Mouse (Mus musculus) lung, embryonic 15.5 days (tissue): ENCODE measurements around the gene Ddah1. TPM values are rescaled to one million over a fixed set of nuclear protein-coding genes. Genes with fewer than 3 reads are reported as not detected.
A peak's percentile ranks its signal among the peaks of the same experiment; 100 is the strongest.

Source experiments
- ATAC-seq: fragments of 200-750 bp; cut with Nextera tagmentation; 2 replicates; pipeline ENCODE4 v1.8.0; 2017; ENCODE audit warnings: moderate number of reproducible peaks, borderline replicate concordance; ENCODE audit not compliant: low FRiP score, low TSS enrichment; ENCODE audit errors: extremely low read depth
- H3K27ac ChIP-seq: fragments of 300-500 bp; sonication (generic); 2 replicates; pipeline ENCODE4 v1.5.1; 2015; ENCODE audit warnings: moderate library complexity, mild to moderate bottlenecking, inconsistent platforms
- H3K27me3 ChIP-seq: fragments of 300-500 bp; sonication (generic); 2 replicates; pipeline ENCODE4 v1.6.1; 2015; ENCODE audit warnings: inconsistent platforms
- H3K36me3 ChIP-seq: fragments of 300-500 bp; sonication (generic); 2 replicates; pipeline ENCODE4 v1.6.1; 2015; ENCODE audit warnings: inconsistent platforms
- H3K4me1 ChIP-seq: fragments of 300-500 bp; sonication (generic); 2 replicates; pipeline ENCODE4 v1.6.1; 2015; ENCODE audit warnings: inconsistent platforms
- H3K4me2 ChIP-seq: fragments of 300-500 bp; sonication (generic); 2 replicates; pipeline ENCODE4 v1.6.1; 2015; ENCODE audit warnings: inconsistent platforms, mild to moderate bottlenecking, moderate library complexity
- H3K4me3 ChIP-seq: fragments of 300-500 bp; sonication (generic); 2 replicates; pipeline ENCODE4 v1.5.1; 2015; ENCODE audit warnings: mild to moderate bottlenecking, inconsistent platforms
- H3K9ac ChIP-seq: fragments of 300-500 bp; sonication (generic); 2 replicates; pipeline ENCODE4 v1.6.1; 2015; ENCODE audit warnings: inconsistent platforms
- H3K9me3 ChIP-seq: fragments of 300-500 bp; sonication (generic); 2 replicates; pipeline ENCODE4 v1.6.1; 2016; ENCODE audit warnings: inconsistent platforms
- WGBS: fragments of 180-500 bp; shearing (Covaris S2); methylation state at CpG from one replicate; pipeline ENCODE4 v1.1.7; 2015; 5-methylcytosine and 5-hydroxymethylcytosine counted together
- polyA plus RNA-seq: library from polyadenylated mRNA; unstranded; fragments of >200 nt; fragmentation: Nextera tagmentation; extraction: Ambion mirVana; gene quantifications from 2 replicates; pipeline ENCODE4 v1.2.1, GENCODE M21; 2015

Gene Ddah1
- polyA plus RNA-seq, 1 experiment from 2014 or later, result 27.7 TPM

DNA sequence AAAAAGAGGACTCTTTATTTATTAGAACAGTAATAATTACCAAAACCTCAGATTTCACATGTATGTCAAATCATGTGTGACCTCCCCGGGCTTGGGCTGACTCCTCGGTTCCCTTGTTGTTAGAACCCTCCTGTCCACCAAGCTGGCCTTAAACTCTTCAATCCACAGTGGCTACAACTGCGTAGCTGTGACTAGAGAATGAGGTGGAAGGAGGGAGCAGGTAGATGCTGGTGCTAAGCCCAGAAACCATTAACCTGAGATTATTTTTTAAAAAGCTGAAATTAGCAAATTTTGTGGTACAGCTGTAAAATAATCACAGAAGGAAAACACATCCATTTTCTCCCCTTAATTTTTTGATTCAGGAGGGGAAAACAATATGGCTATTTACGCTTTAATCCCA lies 10.0 kb downstream of the Ddah1 start:
- Histone ChIP-seq H3K4me3 (no peak overlapping the region), H3K4me1 (no peaks in the 10 kb centered on the region), H3K9ac (no peak overlapping the region), H3K4me2 (no peak overlapping the region), H3K27ac (no peak overlapping the region), H3K36me3 (no peaks in the 10 kb centered on the region), H3K27me3 (no peaks in the 10 kb centered on the region), H3K9me3 (no peaks in the 10 kb centered on the region)
- 89% methylated on average over 4 of the region's 4 CpGs for WGBS
- ATAC-seq, result no peak

DNA sequence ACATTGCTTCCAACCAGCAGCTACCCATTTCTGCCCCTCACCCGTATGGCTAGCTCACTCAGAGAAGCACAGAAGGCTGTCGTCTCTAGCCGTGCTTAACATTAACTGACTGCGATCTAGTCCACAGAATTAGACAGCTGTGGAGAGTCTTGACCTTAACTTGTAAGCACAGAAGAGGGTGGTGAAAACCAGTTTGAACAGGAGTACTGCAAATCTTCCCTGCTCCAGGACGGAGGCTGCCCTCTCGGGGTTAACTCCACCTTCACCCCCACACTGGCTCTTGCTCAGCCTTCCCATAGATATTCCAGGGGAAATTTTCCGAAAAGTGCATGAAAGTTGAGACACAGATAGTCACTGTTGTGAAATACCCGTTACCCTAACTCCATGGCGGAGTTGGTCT lies 14.9 kb downstream of the Ddah1 start:
- Histone ChIP-seq H3K27ac (no peak overlapping the region), H3K4me3 (no peak overlapping the region), H3K9ac (no peak overlapping the region), H3K4me2 (no peak overlapping the region), H3K4me1 (0 out of 2 replicates have a peak, but pooled peaks cover 4% of the 10 kb centered on the region), H3K27me3 (no peaks in the 10 kb centered on the region), H3K9me3 (no peaks in the 10 kb centered on the region), H3K36me3 (no peaks in the 10 kb centered on the region)
- no peak for ATAC-seq
- 71% methylated on average over 9 of the region's 9 CpGs for WGBS

DNA sequence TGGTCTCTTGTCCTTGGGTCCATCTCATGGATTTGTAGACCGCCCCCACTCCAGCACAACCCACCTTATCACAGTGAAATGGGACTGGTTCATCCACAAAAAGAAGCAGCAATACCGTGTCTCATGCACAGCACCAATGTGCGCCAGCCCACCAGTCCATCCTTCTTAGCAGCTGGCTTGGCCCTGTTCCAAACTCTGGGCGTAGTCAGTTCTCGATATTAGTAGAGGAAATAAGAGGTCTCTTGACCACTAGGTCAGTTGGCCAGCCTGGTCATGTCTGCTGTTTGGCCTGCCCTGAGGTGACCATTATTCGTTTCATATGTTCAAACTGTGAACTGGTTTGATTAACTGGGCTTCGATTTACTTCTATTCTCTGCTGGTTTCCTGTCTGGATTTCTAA lies 15.9 kb downstream of the Ddah1 start:
- Histone ChIP-seq H3K27me3 (no peaks in the 10 kb centered on the region), H3K9me3 (no peaks in the 10 kb centered on the region), H3K9ac (no peak overlapping the region), H3K4me2 (no peak overlapping the region), H3K36me3 (no peaks in the 10 kb centered on the region), H3K27ac (no peak overlapping the region), H3K4me3 (no peak overlapping the region), H3K4me1 (0 out of 2 replicates have a peak, but pooled peaks cover 6% of the 10 kb centered on the region)
- 72% methylated on average over 7 of the region's 7 CpGs for WGBS
- ATAC-seq, result 0 out of 2 replicates have a peak, but pooled peaks have one; percentile 37

DNA sequence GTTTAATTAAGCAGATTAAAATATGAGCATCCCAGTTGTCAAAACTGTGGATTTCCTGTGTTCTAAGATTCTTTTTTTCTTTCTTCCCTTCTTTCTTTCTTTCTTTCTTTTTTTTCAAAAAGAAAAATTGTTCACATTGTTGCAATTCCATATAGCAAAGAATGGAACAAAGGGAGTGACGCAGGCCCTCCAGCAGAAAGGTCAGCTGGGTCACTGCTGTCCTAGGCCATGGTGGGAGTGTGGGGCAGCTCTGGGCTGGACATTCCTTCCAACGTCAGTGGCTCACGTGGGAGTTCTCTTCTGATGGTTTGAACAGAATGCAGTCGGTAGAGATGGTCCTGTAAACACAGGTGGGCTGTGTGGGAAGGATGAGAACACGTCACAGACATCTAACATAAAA lies 16.8 kb downstream of the Ddah1 start:
- Histone ChIP-seq H3K36me3 (no peaks in the 10 kb centered on the region), H3K4me2 (no peak overlapping the region), H3K27me3 (no peaks in the 10 kb centered on the region), H3K9ac (no peak overlapping the region), H3K9me3 (no peaks in the 10 kb centered on the region), H3K27ac (no peak overlapping the region), H3K4me1 (0 out of 2 replicates have a peak, but pooled peaks cover 8% of the 10 kb centered on the region), H3K4me3 (no peak overlapping the region)
- 53% methylated on average over 5 of the region's 5 CpGs for WGBS
- ATAC-seq, result no peak

DNA sequence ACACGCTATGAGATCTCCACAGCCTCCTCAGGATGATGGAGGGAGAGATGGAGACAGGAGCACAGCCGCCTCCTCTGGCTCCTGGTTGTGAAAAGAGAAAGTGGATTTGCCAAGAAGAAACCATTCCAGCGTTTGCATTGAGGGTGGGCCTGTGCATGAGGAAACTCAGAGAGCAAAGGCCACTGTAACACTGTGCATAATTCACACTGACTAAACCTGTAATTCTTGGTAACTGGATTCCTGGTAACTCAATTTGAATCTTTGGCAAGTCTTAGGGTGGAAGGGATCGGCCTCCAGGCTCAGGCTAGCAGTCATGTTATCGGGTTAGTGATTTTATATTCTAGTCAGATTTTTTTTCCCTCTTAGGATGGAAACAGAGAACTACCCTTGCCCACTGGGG lies 17.4 kb downstream of the Ddah1 start:
- H3K4me3 ChIP-seq, result no peak overlapping the region
- H3K27me3 ChIP-seq, result no peaks in the 10 kb centered on the region
- 0 out of 2 replicates have a peak, but pooled peaks cover 8% of the 10 kb centered on the region for H3K4me1 ChIP-seq
- 75% methylated on average over 5 of the region's 5 CpGs for WGBS
- H3K4me2 ChIP-seq, result no peak overlapping the region
- H3K9ac ChIP-seq, result no peak overlapping the region
- no peak for ATAC-seq
- H3K9me3 ChIP-seq, result no peaks in the 10 kb centered on the region
- H3K27ac ChIP-seq, result no peak overlapping the region
- H3K36me3 ChIP-seq, result no peaks in the 10 kb centered on the region

DNA sequence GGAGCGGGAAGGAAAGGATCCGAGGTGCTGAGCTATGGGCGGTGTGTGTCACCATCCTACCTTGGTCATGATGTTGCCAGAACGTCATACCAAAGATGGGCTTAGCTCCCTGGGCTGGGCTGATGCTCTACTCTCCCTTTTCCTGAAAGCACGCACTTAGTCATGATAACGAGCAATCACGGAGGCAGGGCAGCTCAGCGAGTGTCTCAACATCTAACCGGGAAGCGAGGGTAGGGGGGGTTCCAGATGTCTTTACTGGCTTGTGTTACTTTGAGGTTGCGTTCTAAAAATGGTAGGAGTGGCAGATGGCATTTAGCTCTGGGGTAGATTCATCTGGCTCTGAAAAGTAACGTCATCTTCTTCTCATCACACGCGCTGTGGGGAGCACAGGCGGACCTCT lies 18.5 kb downstream of the Ddah1 start:
- 0 out of 2 replicates have a peak, but pooled peaks cover 8% of the 10 kb centered on the region for H3K4me1 ChIP-seq
- 92% methylated on average over 15 of the region's 15 CpGs for WGBS

DNA sequence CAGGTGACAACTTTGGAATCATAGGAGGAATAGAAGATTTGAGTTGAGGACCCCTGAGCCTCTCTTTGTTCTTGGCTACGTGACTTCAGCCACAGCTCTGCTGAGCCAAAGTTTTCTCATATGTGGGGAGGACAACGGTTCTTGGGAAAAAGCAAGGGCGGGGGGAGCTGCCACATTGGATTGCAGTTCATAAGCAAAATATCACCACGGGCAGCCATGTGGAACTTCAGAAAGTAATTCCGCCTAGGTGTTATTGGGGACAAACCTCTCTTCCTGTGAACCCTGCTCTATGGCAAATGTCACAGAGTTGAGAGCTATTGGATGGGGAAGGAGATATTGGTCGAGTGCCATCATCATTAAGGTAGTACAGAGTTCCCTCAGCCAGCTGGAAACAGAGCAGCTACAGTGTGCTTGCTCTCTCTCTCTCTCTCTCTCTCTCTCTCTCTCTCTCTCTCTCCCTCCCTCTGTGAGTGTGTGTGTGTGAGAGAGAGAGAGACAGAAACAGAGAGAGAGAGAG lies 20.0 kb downstream of the Ddah1 start:
- Histone ChIP-seq H3K27ac (no peak overlapping the region), H3K4me3 (no peak overlapping the region)

More for the DNA sequence above, 18.5 kb downstream of the Ddah1 start:
- H3K27me3 ChIP-seq, result no peaks in the 10 kb centered on the region
- no peak overlapping the region for H3K27ac ChIP-seq
- ATAC-seq, result no peak
- H3K4me3 ChIP-seq, result no peak overlapping the region
- H3K36me3 ChIP-seq, result no peaks in the 10 kb centered on the region
- no peak overlapping the region for H3K4me2 ChIP-seq
- H3K9ac ChIP-seq, result no peak overlapping the region
- H3K9me3 ChIP-seq, result no peaks in the 10 kb centered on the region

DNA sequence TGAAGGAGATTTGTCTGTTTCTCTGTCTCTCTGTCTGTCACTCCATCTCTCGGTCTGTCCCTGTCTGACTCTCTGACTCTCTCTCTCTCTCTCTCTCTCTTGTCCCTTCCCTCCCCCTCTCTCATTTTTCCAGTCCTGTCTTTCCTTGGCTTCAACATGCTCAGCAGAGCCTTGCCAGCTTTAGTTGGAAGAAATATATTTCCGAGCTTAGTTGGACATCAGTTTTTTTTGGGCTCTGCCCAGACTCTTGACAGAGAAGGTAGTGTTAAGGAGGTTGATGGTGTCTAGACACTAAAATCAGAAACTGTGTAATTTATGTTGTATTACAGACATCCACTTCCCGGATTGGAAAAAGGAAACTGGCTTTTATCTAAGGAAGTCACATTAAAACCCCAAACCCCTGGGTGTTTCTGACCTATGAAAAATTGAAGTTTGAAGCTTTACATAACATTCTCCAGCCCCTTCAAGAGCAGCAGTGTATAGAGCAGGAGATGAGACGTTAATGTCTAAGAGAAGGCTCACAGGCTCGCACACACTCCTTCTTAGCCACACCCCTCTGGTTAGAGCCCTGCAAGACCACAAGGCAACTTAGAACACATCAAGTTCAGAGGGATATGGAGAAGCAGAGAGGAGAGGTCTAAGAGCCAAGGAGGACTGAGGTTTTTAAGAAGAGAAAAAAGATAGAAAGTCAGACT lies 21.0 kb downstream of the Ddah1 start:
- no peak overlapping the region for H3K9ac ChIP-seq
- no peaks in the 10 kb centered on the region for H3K27me3 ChIP-seq
- no peak overlapping the region for H3K4me3 ChIP-seq
- no peak overlapping the region for H3K27ac ChIP-seq
- no peak overlapping the region for H3K4me2 ChIP-seq
- H3K4me1 ChIP-seq, result 0 out of 2 replicates have a peak, but pooled peaks cover 8% of the 10 kb centered on the region
- ATAC-seq, result no peak
- no peaks in the 10 kb centered on the region for H3K9me3 ChIP-seq
- WGBS, result 24% methylated on average over 5 of the region's 5 CpGs
- no peaks in the 10 kb centered on the region for H3K36me3 ChIP-seq

More for the DNA sequence above, 20.0 kb downstream of the Ddah1 start:
- Histone ChIP-seq H3K36me3 (no peaks in the 10 kb centered on the region), H3K4me2 (no peak overlapping the region), H3K27me3 (no peaks in the 10 kb centered on the region), H3K4me1 (0 out of 2 replicates have a peak, but pooled peaks cover 8% of the 10 kb centered on the region), H3K9me3 (no peaks in the 10 kb centered on the region), H3K9ac (no peak overlapping the region)
- ATAC-seq, result no peak
- 73% methylated on average over 6 of the region's 6 CpGs for WGBS

DNA sequence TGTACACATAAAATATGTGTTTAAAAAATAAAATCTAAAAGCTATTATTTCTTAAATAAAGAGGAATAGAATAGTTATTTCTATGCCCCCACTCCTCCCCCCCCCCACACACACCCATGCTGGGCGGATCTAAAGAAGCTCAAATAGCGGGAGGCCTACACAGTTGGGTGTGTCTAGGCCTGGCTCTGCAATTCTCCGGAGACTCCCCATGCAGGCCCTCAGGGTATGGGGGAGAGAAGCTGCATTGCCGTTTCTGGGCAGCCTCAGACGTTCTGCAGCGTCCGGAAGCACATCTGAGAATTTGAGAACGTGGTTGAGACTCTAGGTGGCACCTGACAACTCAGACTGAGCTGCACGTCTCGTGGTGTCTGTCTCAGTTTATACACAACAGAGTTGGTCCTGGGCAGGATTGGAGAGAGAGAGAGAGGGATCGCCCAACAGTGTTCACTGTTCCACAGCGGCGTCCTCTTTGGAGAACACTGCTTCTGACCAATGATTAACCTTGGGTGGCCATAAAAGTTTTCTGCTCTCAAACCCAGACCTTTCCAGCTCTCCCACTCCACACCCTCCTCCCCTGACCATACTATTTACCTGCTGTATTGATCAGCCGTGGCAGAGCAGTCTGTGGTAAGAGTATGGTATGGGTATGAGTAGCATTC lies 22.4 kb downstream of the Ddah1 start:
- Histone ChIP-seq H3K9ac (no peak overlapping the region), H3K4me2 (no peak overlapping the region), H3K27me3 (no peaks in the 10 kb centered on the region), H3K4me1 (0 out of 2 replicates have a peak, but pooled peaks cover 8% of the 10 kb centered on the region), H3K4me3 (no peak overlapping the region), H3K27ac (no peak overlapping the region), H3K36me3 (no peaks in the 10 kb centered on the region), H3K9me3 (no peaks in the 10 kb centered on the region)
- WGBS, result 71% methylated on average over 14 of the region's 14 CpGs
- no peak for ATAC-seq

DNA sequence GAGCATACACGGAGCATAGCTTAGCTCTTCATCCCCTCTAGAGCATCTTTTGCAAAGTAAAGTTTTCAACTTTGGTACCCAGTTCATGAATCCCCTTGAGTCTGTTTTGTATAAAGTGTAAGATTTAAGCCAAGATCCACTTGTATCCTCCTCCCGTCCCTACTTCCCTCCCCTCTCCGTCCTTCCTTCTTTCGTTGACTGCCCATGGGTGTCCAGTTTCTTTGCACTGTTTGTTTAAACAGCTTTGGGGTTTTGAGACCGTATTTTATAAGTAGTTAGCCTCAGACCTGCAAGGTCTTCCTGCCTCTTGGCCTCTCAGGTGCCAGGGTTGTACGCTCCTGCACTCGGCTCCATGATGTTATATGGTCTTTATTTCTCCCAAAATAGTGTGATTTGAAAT lies 26.8 kb downstream of the Ddah1 start:
- no peak overlapping the region for H3K27ac ChIP-seq
- no peaks in the 10 kb centered on the region for H3K36me3 ChIP-seq
- no peaks in the 10 kb centered on the region for H3K9me3 ChIP-seq
- no peaks in the 10 kb centered on the region for H3K4me1 ChIP-seq
- no peak overlapping the region for H3K4me2 ChIP-seq
- no peaks in the 10 kb centered on the region for H3K27me3 ChIP-seq
- ATAC-seq, result no peak
- 43% methylated on average over 7 of the region's 7 CpGs for WGBS
- H3K4me3 ChIP-seq, result no peak overlapping the region
- no peak overlapping the region for H3K9ac ChIP-seq

DNA sequence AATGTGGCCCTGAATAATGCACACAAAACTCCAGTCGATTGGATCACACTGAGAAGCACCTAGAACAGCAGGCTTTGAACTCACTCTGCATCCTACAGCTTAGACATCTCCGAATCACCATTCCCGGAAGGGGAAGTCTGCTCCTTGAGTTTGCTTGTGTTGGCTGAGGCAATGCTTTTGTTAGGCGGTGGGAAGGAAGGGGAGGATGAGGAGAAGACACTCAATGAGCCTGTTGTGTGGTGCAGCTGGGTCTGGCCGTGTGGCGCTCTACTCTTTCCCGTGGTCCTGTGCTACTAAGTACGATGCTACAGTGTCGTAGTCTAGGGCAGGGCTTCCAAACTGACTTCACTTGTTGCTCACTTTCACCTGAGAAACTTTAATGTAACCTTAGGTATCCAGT lies 28.8 kb downstream of the Ddah1 start:
- ATAC-seq, result no peak
- no peak overlapping the region for H3K4me3 ChIP-seq
- no peaks in the 10 kb centered on the region for H3K27me3 ChIP-seq
- no peaks in the 10 kb centered on the region for H3K36me3 ChIP-seq
- peaks cover 17% of the 10 kb centered on the region for H3K4me1 ChIP-seq
- no peak overlapping the region for H3K4me2 ChIP-seq
- no peak overlapping the region for H3K9ac ChIP-seq
- WGBS, result 70% methylated on average over 9 of the region's 9 CpGs
- H3K27ac ChIP-seq, result no peak overlapping the region
- no peaks in the 10 kb centered on the region for H3K9me3 ChIP-seq

DNA sequence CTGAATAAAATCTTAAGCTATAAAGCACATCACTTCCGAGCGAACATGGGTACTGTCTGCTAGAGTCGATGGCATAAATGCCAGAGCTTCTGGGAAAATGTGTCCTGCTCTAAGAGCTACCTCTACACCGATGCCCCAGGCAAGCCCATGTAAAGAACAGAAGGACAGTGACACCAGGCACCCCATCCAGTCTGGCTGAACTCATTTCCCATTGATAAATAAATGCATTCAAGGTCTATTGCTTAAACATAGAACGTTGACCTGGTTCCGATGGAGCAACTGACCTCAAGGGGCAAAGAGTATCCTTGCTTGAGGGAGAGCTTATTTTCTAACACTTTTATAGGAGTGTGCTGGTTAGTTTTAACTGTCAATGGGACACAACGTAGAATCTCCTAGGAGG lies 30.6 kb downstream of the Ddah1 start:
- ATAC-seq, result no peak
- Histone ChIP-seq H3K4me1 (peaks cover 20% of the 10 kb centered on the region), H3K36me3 (no peaks in the 10 kb centered on the region), H3K27me3 (no peaks in the 10 kb centered on the region), H3K27ac (no peak overlapping the region), H3K9me3 (no peaks in the 10 kb centered on the region), H3K4me2 (no peak overlapping the region), H3K4me3 (no peak overlapping the region), H3K9ac (no peak overlapping the region)
- WGBS, result 84% methylated on average over 7 of the region's 7 CpGs
